Mouse (Mus musculus) megakaryocyte-erythroid progenitor cell, adult 5-6 weeks (primary cell): ENCODE measurements around the gene Gnb3. TPM values are rescaled to one million over a fixed set of nuclear protein-coding genes. Genes with fewer than 3 reads are reported as not detected.
"Not testable (repeated sequence)": the region's sequence is repeated elsewhere in the genome, so short reads cannot be mapped to it uniquely, and the experiment has no call there.

ENCODE experiments used
- ATAC-seq: replicated peaks from 2 replicates; pipeline ENCODE4 v1.8.0; 2016; ENCODE audit warnings: mild to moderate bottlenecking, inconsistent platforms; ENCODE audit not compliant: severe bottlenecking, poor library complexity, low FRiP score, low TSS enrichment
- total RNA-seq, 2 experiments: library from RNA; stranded (forward) in 1 of 2; stranded (reverse) in 1 of 2; fragments of 200-1000, 215-1000 nt in 1 of 2; fragments of >200 nt in 1 of 2; fragmentation: Nextera tagmentation in 1 of 2; gene quantifications; 2 replicates each; pipeline ENCODE4 v1.2.3; 2014 to 2017

Gene Gnb3
- total RNA-seq, 2 experiments from 2014 or later, result not detected

- ATAC-seq, result no peak
Observed at GRCm38 (mm10) chr6:124820891-124821290, 19.2 kb downstream of the Gnb3 start.

DNA sequence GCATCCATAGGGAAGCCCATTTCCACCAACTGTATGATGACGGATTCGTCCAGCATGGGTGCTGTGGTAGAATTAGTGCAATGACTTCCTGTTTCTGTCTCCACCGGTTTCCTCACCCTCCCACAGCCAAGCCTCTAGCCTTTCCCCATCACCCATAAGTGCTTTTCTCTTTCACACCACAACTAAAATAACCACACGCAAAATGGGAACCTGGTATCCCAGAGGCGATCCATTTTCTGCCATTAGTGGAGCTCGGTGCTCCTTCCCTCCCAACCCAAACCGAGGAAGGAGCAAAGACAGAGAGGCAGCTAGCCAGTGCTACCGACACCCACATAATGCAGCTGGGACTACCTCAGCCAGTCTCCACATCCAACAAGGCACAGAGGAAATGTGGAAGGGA is 22.1 kb downstream of the Gnb3 start:
- no peak for ATAC-seq

- ATAC-seq, result no peak
Observed at GRCm38 (mm10) chr6:124817563-124817962, 22.5 kb downstream of the Gnb3 start.

- no peak for ATAC-seq
Observed at GRCm38 (mm10) chr6:124817125-124817524, 22.9 kb downstream of the Gnb3 start.

DNA sequence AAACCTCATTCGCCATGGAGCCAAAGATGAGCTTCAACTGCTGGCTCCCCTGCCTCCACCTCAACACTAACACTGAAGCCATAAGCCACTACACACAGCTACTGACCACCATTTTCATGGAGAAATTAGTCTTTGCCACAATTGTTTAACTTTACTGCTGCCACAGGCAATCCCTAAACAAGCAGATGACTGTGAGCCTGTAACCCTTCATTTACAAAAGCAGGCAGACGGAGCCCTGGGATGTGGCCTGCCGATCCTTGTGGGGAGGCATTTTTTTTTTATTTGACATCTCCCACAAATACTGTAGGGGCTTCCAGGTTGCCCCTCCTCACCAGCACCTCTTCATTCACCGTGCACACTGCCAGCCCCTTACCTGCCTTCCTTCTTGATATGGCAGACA is 23.5 kb downstream of the Gnb3 start:
- ATAC-seq, result no peak

DNA sequence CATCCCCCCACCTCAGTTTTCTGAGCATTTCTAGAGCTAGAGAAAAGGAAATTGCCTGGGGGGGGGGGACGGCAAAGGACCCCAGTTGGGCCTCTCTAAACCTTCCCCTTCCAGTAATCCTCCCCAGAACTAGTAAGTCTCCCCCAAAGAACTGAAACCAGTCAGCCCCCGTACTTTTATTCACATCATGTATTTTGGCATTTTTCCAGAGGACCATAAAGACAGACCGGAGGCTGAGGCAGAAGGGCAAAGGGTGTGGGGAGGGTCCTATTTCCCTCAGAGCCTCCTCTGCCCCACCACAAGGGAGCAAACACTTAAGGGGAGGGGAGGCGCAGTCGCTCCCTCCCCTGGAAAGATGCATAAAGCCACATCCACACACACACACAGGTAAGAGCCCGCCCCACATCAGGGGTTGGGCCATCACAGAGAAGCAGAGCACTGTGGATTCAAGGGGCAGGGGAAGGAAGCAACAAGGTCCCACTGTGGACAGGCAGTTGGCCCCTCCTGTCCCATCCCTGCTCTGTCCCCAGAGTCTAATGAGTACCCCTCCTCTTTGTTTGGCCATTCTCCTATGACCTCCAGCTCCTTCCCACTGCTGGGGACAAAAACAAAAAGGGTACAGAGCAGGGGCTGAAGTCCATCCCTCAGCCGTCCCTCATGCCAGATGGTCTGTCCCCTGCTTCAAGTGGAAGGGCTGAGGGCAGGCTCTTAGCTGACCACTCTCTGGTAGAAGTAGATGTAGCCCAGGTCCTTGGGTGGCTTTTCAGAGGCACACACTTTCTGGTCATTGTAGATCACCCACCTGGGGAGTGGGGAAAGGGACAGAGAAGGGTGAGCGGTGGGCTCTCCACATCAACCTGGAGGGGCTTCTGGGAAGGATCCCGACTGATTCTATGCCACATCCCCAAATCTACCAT is 25.0 kb downstream of the Gnb3 start:
- ATAC-seq, result no peak

- ATAC-seq, result peak; percentile 20
Observed at GRCm38 (mm10) chr6:124814448-124814847, 25.6 kb downstream of the Gnb3 start.

- ATAC-seq, result peak; percentile 85
Observed at GRCm38 (mm10) chr6:124813933-124814332, 26.1 kb downstream of the Gnb3 start, which contains the start of gene Tpi1. Gene Tpi1 (minus strand): TSS chr6:124814296.

DNA sequence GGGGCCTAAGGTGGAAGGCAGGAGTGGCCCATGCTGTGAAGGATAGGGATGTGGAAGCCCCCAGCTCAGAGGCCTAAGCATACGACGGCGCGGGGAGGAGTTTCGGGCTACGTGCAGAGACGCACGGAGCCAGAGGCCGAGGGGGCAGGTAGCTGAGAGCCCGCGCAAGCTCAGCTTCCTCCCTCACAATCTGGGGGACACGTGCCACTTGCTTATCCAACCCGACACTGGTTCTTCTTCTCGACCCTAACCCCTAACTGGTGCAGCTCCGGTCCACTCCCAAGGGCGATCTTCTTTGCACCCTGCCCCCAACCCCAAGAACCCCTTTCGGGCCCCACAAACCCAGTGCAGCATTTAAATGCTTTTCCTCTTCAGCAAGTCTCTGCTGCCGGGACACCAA is 26.6 kb downstream of the Gnb3 start:
- peak; percentile 42 for ATAC-seq

- ATAC-seq, result no peak
Observed at GRCm38 (mm10) chr6:124812848-124813247, 27.2 kb downstream of the Gnb3 start.

GRCm38 (mm10) chr6:124811701-124812560 is 28.1 kb downstream of the Gnb3 start:
- ATAC-seq, result no peak

GRCm38 (mm10) chr6:124811403-124811665 is 28.7 kb downstream of the Gnb3 start:
- ATAC-seq, result no peak

DNA sequence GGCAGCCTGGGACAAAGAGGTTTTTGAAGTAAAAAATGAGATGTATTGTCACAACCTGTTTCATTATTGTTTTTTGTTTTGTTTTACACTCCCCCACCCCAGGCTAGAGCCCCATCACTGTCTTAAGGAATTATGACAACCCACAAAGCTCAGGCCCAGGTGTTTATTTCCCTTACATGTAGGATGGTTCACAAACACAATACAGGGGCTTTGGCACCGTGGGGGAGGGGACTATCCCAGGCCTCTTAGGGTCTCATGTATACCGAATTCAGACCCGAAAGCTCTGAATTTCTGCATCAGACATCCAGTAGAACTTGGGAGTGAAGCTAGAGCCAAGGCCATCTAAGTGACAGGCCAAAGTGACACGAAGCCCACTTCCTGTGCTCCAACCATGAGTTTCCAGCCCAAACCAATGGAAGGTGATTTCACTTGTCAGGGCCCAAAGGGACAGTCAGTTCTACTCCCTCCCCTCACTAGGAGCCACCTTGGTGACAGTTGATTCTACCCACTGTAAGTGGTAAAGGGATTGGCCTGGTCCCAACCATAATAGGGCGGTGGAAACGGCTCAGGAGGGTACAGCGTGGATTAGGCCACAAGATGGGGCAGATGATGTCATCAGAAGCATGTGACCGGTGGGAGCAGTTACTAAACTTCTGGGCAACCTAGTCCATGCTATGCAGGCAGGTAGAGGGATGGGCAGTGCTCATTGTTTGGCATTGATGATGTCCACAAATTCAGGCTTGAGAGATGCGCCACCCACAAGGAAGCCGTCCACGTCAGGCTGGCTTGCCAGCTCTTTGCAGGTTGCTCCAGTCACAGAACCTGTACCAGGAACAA is 29.3 kb downstream of the Gnb3 start:
- ATAC-seq, result not testable (repeated sequence)

GRCm38 (mm10) chr6:124809775-124810538 is 30.1 kb downstream of the Gnb3 start:
- no peak for ATAC-seq

DNA sequence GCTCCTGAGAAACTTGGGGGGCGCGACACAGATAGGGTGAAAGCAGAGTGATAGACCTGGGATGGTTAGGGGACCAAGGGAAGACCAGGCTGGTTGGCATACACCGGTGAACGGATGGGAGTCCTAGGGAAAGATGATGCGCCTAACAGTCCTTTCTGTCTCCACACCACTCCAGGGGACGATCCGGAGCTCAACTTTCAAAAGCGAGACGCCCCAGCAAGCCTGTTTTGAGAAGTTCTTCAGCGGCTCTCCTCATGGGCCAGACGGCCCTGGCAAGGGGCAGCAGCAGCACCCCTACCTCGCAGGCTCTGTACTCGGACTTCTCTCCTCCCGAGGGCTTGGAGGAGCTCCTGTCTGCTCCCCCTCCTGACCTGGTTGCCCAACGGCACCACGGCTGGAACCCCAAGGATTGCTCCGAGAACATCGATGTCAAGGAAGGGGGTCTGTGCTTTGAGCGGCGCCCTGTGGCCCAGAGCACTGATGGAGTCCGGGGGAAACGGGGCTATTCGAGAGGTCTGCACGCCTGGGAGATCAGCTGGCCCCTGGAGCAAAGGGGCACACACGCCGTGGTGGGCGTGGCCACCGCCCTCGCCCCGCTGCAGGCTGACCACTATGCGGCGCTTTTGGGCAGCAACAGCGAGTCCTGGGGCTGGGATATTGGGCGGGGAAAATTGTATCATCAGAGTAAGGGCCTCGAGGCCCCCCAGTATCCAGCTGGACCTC is 30.9 kb downstream of the Gnb3 start:
- ATAC-seq, result peak; percentile 14

DNA sequence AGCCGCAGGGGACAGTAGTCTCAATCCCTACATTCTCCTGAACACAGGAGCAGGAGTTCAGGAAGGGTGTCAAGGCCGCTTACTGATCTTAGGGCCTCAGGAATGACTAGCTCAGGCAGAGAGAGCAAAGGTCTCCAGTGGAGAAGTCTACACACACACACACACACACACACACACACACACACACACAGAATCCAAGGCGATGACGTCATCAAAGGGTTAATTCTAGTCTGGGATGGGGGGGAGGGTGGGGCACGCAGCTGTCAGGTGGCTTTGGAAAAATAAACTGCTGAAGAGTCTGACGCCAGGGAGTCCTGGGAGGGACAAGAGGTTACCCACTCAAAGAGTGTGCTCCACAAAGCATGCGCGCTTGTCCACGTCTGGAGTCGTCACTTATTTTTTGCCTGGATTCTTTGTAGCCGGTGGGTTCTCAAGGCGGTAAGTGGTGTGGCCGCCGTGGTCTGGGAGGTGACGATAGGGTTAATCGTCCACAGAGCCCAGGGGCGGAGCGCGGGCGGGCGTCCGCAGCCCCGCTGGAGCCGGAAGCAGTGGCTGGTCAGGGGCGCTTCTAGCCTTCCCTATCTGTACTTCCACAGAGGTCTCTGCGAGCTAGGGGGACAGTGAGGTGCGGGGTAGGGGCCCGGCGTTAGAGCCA is 31.6 kb downstream of the Gnb3 start, which contains the start of gene Spsb2:
Spsb2 (plus strand) TSS at position 304 of the 655 bp plus-strand sequence.
- peak; percentile 29 for ATAC-seq

DNA sequence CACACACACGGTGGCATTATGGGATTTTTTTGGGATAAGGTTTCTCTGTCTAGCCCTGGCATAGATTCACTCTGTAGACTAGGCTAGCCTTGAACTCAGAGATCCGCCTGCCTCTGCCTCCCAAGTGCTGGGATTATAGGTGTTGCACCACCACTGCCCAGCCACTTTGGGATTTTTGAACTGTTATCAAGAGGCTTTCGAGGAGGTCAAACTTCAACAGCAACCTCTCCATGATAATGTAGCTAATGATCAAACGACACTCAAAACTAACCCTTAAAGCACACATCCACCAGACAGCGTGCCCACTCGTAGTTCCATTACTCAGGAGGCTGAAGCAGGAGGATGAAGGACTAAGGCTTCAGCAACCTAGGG is 32.1 kb downstream of the Gnb3 start:
- ATAC-seq, result no peak

- no peak for ATAC-seq
Observed at GRCm38 (mm10) chr6:124807366-124807765, 32.7 kb downstream of the Gnb3 start.
